Mouse (Mus musculus): ENCODE measurements at regions not wholly inside any gene's neighbourhood (a gene's known extent, or its start where the extent isn't known, plus 50 kb on each side); places are given as distances from the start of the nearest gene placed in this dataset.

DNA sequence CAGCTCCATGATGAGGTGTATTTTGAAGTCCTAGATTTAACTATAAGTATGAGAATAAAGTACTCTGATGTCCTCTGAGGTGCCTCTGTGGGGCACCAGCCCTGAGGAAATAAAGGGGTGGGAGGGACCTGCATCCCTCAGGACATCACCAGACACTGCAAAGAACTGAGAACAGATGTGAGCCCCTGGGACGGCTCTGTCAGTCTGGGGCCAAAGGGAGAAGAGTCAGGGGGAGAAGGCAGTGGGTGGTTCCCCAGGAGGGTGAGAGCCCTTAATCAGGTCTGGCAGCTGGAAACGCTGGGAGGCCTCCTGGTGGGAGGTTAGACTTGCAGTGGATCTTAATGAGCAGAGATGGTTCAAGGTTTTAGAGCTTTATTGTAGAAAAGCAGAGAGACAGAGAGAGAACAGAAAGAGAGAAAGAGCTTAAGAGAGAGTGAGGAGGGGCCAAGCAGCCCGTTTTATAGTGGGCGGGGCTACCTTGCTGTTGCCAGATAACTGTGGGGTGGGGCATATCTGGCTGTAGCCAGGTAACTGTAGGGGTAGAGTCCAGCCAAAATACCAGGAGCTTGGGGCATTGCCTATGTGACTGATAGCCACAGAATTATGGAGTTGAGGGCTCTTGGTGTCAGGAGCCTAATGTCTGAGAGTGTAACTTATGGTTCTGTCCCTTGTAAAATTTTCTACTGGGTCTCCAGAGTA lies 97.3 kb upstream of the Tmtc4 start:
- no peak for DNase-seq (ENCODE audit: low read depth, low spot score)

DNA sequence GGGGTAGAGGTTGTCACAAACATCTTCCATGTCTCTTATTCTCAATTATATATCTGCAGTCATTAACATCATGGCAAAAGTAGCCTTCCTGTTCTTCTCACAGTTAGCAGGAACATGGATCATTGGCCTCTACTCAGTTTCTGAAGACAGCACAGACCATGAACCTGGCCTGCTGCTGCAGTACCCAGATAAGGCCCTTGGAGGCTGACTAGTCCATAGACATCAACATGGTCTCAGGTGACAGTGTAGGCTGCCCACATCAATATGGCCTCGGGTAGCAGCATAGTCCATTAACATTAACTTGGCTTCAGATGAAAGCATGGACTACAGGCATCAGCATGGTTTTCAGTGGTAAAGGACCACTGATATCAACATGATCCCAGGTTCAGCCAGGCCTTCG lies 95.9 kb upstream of the Tmtc4 start:
- peak; percentile 14 for DNase-seq (ENCODE audit: low read depth, low spot score)

DNA sequence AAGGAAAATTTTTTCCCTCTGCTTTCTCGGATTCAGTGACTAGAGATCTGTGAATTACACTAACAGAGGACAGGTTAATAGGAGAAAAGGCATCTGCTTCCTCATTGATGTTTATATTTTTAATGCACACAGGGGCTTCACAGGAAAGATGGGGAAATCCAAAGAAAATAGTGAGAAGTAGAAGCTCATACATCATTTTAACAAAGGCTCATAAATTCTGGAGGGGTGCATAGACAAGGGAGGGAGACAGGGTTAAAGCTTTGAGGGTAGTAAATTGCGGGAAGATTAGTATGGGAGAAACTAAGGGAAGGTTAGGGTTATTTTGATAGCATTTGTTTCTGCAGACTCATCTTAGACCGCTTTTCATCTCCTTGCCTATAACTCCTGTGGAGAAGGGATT lies 95.0 kb upstream of the Tmtc4 start:
- no peak for DNase-seq (ENCODE audit: low read depth, low spot score)

DNA sequence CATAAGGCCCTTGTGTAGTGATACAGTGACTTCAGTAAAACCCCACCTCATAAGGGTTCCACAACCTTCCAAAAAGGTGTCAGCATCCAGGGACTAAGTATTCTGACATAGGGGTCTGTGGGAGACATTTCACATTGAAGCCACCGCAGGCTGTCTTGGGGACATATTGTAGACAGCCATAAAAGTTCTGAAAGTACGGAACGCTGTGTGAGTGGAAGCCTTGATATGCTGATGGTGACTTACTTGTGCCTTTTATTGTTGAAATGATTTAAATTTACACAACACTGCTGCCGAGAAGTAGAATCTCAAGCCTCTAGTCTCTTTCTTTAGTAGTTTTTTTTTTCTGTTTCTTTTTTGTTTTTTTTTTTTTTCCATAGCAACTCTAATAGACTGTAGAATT lies 82.5 kb upstream of the Tmtc4 start:
- peak; percentile 15 for DNase-seq (ENCODE audit: low read depth, low spot score)

DNA sequence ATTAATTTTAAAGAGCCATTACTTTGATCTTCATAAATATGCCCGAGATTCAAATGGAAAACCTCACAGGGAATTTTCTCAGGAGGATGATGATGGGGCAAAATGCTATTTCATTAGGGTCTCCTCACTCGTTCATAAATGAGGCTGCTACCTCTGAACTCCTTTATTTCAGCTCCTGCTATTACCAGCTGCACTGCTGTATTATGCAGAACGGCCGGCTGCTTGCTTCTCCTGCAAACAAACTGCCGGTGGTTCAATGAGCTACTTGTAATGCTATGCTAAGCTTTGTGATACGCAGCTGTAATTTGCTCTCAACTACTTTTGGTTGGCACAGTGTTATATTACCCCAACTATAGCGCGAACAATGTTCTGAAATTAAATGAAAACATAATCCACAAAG lies 81.7 kb upstream of the Tmtc4 start:
- DNase-seq (ENCODE audit: low read depth, low spot score): no peak

DNA sequence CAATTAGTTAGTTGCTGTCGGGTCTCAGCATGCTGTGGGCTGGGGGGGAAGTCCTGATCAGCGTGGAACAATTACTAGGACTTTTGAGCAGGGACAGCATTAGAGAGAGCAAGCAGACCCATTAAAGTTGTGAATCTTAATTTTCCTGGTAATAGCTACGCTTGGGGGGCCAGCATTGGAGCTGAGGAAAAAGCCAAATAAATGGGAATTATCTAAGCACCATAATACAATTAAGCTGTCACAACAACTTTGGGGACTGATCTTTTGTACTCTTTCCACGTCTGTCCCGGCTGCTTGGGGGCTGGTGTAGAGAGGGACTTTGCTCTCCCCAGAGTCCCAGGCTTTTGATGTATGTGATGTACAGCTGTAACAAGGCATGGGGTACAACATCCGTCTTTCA lies 81.3 kb upstream of the Tmtc4 start:
- DNase-seq (ENCODE audit: low read depth, low spot score): no peak

DNA sequence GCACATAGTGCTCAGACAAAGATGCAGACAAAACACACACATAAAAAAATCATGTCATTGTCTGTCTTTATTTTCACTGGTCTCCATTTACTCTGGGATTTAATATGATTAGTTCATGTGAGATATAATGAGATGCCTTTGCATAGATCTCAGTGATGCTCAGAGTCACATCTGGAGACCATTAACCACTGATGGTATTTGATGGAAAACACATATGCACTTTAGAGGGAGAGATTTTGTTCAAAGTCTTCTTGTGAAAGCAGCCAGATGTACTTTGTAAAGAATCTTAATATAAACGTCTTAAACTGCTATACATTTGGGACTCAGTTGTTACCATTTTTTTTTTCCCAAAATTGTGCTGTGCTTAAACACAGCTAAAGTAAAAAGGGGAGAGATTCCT lies 79.1 kb upstream of the Tmtc4 start:
- DNase-seq (ENCODE audit: low read depth, low spot score): no peak

DNA sequence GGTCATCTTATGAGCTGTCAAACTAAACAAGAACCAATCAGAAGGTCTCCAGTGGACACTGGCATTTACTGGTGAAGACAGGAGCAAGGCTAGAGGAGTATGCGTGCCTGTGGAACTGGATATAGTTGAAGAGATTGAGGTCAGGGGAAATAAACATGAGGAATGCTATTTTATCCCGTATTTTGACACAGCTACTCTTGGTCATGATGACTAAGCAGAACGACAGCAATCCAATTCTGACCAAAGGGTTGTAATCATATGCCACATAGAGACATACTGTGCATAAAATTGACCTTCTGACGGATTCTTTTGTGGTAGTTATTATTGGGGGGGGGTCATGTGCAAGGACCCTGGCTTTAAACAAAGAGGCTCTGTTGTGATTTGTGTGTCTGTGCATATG lies 73.1 kb upstream of the Tmtc4 start:
- no peak for DNase-seq (ENCODE audit: low read depth, low spot score)

DNA sequence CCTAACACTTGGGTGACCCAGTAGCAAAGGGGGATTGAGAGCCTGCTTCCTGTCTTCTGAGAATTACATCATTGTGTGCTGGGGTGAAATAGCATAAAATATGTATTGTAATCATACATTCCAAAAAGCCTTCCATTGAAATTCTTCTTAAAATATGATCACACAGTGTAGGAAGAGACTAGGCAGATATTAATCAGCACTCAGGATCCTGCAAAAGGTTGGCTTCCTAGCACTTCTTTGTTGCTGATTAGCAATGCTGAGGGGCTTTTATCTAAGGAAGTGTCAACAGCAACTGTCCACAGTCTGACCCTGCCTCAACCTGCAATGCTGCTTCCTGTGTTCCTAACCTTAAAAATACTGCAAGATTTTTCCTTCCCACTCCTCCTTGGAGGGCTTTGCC lies 64.6 kb upstream of the Tmtc4 start:
- DNase-seq (ENCODE audit: low read depth, low spot score): no peak

DNA sequence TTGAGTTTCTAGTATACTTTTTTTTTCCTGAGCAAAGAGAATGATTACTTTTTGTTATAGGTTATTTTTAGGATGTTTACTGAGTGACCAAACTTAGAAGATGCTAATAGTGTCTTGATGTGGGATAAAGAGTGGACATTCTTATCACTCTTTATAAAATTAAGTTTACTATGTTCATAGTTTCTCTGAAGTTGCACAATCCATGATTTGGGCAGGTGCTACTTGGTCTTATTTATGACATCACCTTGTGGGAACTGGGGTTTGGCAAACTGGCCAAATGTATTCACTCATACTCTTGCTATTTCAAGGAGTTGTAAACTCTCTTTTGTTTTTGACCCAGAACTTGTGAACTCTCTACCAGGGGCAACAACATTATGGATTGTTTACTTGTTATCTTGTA lies 56.2 kb upstream of the Tmtc4 start:
- no peak for DNase-seq (ENCODE audit: low read depth, low spot score)

DNA sequence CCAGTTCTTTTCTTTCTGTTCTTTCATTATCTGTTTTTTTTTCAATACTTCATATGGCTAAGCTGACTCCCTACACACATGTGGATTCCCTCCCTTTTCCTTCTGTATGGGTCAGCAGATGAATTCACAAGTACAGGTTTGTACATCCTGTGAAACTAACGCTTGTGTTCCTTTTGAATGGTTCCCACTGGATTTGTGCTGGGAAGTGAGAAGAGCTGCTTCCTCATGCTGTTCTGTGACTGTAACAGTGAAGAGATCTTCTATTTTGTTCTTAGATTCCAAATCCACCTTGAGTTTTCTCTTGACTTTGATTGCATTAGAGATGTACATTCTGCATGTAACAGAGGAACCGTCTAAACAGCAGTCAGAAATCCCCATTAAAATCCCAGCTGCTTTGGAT lies 53.6 kb upstream of the Tmtc4 start:
- no peak for DNase-seq (ENCODE audit: low read depth, low spot score)
